Mouse (Mus musculus): ENCODE measurements around the gene Dynlt1b. TPM values are rescaled to one million over a fixed set of nuclear protein-coding genes. Genes with fewer than 3 reads are reported as not detected.
A peak's percentile ranks its signal among the peaks of the same experiment; 100 is the strongest.
"Not testable (repeated sequence)": the region's sequence is repeated elsewhere in the genome, so short reads cannot be mapped to it uniquely, and the experiment has no call there.

Dynlt1b gene
- polyA plus RNA-seq, 2 experiments from 2014 or later, result 170 to 195 TPM

DNA sequence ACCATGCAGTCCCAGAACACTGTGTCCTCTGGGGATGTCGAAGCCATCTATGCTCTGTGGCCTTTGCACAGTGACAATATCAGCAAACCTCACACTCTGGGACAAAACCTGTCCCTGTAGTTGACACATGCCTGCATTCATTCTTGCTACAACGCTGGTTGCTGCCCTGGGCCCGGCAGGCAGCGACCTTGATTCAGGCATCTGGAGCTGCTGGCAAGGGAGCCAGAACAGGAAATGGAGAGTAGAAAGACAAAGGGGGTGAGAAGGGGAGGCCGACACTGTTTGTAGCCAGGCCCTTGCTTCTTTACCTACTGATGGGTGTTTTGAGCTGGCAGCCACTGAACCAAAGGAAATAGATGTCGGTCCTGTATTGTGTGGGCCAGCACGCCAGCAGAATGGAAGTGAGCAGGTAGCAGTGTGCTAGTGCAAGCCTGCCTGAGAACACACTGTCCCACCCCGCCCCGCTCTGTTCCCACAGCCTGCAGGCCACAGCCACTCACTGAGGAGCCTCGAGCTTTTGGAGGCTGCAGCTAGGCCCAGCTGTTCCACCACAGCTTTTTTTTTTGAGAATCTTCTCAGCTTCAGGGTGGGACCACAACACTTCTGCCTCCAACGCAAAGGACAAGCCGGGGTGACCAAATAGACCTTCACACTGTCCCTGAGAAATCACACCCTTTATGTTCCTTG is 5.5 kb upstream of the Dynlt1b start:
- peak; percentile 14 for ATAC-seq

DNA sequence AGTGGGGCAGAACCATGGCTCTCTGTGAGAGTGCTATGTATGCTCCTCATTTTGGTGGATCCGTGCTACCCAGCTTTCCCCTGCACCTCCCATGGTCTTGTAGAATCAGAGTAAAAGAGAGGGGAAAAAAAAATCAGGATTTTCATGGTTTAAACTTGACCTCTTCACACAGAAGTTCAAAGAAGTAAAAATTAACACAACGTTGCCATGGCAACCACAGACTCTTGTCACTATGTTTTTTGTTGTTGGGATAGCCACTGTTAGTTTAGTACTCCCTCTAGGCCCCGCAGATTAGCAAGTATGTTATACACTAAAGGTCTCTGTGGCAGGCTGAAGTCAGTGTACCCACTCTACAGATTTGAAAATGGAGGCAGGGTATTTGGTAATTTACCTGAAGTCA is 4.6 kb upstream of the Dynlt1b start:
- not testable (repeated sequence) for ATAC-seq

DNA sequence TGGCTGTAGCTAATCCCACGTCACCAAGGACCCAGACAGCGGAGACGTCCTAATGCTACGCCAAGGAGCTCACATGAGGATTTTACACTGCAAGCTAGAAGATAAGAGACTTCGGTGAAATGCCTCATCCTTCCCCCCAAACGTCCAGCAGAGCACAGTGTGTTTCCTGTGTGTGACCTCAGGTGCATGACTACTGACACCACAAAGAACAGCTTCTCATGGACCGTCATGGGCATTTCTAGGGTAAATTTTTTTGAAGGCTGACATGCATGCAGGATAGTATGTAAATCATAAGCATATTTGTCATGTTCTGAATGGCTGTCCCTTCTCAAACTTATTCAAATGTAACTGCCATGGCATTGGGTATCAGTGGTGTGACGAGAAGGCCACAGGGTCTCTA is 3.0 kb upstream of the Dynlt1b start:
- not testable (repeated sequence) for ATAC-seq

DNA sequence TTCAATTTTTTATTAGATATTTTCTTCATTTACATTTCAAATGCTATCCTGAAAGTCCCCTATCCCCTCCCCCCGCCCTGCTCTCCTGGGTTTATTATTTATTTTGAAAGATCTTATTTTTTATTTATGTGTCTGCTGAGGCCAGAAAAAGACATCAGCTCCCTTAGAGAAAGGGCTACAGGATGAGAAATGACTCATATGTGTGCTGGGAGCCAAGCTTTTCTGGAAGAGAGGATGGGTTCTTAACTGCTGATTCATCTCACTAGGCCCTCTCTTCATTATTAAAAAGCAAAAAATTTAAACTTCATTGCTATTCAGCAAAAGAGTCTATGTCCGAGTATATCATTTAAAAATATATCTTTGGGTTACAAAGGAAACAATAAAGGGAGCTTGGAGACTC is 986 bp upstream of the Dynlt1b start:
- not testable (repeated sequence) for ATAC-seq

DNA sequence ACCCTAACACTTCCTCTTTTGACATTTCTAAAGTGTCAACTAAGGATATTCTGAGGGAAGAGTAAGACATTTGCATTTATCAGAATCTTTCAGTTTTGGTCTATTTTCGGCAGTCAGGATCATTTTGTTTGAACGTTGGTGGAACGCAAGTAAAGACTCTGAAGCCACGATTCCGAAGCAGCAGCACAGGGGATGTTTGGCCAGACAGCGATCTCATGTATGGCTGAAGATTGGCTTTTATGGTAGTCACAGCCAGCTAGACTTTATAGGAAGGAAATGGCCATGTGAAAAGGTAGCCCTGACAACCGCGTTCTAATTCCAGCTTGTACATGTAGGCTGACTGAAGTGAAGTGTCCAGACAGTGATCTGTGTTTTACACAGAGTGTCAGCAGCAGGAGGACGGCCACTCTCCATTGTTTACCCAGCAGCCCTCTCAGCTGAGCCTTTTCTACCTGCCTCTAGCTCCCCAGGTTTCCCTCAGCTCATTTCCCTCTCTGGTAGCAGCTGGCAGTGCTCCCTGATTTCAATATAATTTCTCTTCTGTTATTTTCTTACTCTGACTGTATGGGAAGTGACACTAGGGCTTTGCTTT is 594 bp downstream of the Dynlt1b start:
- ATAC-seq, result peak; percentile 3

DNA sequence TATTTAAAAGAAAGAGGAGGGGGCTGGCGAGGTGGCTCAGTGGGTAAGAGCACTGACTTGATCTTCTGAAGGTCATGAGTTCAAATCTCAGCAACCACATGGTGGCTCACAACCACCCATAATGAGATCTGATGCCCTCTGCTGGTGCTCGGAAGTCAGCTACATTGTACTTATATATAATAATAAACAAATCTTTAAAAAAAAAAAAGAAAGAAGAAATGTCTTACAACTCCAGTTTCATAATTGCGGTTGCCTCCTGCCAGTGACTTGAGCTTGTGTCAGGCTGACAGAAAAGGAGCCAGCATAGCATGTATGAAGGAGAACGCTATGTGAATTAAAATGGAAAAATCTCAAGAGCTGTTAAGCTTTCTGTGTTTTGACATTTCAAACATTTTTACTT is 2.5 kb downstream of the Dynlt1b start:
- ATAC-seq, result not testable (repeated sequence)

DNA sequence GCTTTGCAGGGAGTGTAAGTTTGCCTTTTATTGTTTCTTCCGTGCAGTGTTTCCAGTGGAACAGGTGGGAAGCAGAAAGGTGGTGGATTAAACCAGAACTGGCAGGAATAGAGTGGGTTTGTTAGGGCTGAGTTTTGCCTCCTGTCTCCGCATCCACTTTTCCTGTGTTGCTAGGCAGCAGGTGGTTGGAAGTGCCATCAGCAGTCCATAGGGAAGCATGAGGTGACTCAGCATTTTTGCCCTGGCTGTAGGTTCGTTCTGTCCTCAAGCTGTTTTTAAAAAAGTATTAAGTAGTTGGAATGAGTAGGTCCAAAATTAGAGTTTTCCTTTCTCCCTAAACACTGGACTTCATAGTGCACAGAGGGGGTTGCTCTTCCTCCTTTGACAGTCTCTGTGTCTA is 3.8 kb downstream of the Dynlt1b start:
- ATAC-seq, result not testable (repeated sequence)

DNA sequence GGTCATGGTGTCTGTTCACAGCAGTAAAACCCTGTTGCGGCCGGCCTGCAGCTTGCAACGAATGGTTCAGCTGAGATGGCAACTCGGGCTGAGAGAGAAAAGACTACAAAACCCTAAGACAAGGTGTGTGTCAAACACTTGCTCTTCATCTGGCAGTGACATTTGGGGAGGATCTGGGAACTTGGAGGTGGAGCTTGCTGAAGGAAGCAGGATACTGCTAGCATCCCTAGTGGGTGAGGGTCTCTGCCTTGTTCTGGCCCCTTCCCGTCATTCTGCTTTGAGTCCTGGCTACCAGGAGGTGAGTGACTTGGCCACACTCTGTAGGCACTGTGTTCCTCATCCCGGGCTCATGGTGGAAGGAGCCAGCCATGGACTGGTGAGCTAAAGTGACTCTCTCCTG is 8.2 kb downstream of the Dynlt1b start:
- ATAC-seq, result not testable (repeated sequence)

DNA sequence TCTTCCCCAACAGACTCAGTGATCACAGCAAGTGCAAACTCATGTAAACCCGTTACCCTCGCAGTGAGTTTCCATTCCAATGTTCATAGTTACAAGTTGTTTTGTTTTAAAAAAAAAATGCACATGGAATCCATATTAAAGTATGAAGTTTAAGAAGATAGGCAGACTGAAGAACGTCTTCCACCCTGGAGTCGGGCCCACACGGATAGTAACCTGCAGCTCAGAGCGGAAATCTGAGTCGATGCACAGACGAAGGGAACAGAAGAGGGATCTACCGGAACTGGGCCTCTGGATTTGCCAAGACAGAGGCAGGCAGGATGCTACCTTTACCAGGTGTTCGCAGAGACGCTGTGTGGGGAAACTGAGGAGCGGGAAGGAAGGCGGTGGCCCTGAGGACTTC is 10.0 kb downstream of the Dynlt1b start:
- not testable (repeated sequence) for ATAC-seq

DNA sequence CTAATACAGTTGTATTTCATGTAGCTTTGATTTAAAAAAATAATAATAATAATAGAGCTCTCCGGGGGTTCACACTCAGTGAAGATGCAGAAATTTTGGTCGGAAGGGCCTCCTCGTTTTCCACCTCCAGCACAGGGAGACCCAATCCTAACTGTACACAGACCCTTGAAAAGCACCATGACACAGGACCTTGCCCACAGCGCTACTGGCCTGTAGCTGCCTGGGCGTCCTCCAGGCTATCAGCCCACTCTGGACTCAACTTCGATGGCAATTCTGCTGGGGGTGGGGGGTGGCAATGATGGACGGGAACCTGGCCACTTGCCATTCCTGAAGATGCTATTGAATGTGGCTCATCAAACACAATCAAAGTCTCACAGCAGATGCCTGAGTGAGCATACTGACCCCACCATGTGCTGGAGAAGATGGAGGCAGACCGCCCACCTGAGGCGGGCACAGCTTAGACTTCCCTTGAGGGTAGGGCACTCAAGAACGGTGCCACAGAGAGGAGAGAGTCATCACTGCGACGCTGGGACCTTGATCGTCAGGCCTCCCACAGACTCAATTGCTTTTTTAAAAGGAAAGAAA is 10.7 kb downstream of the Dynlt1b start:
- not testable (repeated sequence) for ATAC-seq

DNA sequence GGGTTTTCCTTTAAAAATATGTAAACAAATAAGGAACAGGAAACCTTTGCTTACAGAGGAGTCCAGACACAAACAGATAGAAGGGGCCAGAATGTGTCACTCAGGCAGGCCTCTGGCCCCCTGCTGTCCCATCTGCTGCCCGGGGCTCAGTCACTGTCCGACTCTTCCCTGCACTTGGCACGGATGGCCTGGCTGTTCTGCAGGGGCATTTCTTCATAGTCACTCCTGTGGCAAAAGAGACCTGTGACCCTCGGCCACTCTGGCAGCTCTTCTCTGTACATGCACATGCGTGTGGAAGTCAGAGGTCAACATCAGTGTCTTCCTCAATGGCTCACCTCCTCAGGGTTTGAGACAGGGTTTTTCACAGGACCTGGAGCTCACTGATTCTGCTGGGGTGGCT is 11.3 kb downstream of the Dynlt1b start:
- ATAC-seq, result not testable (repeated sequence)

DNA sequence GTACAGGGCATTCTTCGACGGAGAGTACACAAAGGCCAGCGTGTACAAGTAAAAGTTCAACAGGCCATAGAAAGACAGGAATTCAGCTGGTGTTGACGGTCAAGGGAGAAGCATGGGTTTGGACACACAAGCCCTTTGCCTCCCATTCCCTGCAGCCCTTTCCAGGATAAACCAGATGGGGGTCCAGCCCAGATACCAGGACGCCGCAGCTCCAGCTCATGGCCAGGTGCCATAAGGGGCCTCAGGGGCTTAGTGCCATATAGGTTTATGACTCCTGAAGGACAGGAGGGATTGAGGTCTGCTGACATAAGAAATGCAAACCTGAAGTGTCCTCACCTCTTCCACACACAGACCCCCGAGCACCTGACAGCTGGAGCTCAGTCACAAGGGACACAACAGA is 12.6 kb downstream of the Dynlt1b start:
- ATAC-seq, result not testable (repeated sequence)

DNA sequence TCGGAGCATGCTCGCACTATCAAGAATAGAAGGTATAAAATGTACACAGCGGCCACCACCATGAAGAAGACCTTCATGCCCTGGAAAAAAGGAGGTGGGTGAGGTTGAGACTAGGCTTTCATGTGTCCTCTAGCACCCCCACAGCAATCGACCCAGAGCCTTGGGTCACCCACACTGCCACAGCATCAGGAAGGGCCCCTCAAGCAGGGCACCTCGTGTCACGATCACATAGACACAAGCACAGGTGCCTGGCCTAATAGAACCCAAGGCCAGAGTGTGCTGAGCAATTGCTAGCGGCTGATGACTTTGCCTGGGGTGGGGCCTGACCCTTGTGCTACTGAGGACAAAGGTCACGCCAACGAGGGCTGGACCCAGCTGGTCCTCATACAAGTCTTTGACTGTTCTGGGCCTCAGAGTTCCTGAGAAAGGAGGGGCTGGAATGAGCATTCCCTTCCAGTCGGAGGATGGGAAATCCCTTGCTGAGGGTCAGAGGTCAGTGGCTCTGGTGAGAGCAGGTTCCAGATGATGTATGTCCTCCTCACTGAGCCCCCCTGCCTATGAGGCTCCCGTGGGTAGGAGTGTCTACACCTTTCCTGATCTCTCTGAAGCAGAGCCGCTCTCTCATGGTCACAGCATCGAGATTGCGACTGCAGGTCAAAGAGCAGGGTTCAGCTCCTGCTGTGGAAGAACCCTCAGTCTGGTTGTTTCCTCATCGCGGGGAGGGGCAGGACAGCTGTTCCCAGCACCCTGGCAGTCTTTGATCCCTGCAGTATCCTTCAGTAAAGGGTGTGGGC is 16.1 kb downstream of the Dynlt1b start:
- not testable (repeated sequence) for ATAC-seq

DNA sequence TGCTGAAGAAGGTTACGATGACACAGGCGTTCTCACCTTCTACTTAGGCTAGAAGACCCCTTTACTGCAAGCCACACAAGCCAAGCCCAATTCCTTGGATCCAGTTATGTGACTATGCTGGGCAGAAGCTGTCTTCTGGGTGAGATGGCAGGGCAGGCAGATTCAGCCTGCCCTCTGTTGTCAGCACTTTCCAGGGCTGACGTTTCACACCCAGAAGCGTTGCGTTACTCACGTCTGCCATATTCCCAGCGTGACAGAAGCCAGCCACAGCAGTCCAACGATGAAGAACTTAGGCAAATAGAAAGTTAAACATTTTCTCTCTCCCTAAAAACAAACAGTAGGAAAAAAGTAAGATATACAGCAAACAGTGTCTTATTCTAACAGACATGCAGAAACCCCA is 18.4 kb downstream of the Dynlt1b start:
- not testable (repeated sequence) for ATAC-seq

DNA sequence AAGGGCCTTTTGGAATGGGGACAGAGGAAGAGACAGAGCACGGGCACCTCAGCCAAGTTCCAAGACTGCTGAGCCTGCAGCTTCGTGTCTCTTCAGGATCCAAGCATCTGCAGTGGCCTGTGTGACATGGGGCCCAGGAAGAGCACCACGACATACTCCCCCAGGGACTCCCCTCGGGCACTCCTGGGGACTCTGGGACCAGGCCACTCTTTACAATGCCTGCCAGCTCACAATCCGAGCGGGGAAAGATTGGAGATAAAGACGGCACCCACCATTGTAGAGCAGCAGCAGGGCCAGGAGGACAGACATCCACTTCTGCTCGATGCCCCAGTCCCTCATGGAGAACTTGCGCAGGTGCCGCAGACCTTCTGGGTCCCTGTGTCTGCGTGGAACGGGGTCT is 19.3 kb downstream of the Dynlt1b start:
- not testable (repeated sequence) for ATAC-seq

DNA sequence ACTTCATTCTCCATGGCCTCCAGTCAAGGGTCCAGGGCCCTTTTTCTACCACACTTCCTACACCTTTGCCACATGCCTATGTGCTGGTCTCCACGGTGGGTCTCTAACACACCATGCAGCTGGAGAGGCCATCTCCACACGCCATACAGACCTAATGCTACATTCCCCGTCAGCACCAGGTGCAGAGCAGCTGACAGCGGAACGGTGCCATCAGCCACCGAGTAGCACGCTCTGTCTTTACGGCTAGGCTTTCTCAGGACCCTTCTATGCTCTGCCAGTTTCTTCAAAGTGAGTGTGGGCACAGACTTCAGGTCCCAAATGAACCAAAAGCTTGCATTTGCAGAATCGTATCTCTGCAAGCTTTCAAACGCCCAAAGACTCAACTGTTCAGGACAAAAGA is 21.3 kb downstream of the Dynlt1b start:
- not testable (repeated sequence) for ATAC-seq

DNA sequence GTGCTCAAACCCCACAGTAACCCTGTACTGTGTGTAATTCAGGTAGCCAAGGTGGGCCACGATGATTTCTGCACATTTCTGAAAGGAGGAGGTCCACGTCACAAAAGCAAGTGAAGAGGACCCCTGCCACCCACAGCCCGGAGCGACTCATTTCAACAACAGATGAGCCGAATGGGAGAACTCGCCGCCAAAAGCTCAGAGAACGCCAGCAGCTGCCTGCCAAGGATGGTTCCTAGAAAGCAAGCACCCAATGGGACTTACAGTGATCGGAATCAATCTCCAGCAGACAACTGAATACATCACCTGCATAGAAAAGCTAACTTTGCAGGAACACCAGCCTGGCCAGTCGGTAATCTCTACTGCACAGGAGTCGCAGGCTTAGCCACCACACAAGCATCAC is 22.8 kb downstream of the Dynlt1b start:
- ATAC-seq, result not testable (repeated sequence)

DNA sequence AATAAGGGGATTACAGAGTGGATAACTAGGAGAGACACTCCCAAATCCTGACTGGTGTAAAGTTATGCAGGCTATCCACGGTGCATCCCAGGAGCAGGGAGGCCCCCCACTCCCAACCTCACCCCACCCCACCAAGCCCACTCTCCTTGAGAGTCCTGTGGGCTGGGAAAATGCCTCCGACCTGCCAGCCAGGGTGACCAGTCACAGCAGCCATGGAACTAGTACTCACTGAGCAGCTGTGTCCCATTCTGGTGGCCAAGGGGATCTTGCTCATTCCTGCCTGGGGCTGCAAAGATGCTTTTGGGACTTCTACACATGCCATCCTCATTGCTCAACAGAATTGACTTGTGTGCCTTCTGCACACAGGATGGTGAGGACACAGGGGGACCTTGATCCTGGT is 24.8 kb downstream of the Dynlt1b start:
- not testable (repeated sequence) for ATAC-seq

DNA sequence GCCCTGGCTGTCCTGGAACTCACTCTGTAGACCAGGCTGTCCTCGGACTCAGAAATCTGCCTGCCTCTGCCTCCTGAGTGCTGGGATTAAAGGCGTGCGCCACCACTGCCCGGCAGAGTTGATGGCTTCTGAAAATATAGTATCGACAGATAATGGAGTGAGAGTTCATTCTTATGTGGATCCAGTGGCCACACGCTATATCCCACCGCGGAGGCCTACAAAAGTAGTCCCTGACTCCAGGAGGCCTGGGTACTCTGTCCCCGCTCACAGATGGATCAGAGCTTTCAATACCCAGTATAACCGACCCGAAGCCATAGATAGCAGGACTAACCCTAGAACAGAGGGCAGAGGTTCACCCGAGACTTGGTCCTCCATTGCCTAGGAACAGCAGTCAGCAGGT is 26.0 kb downstream of the Dynlt1b start:
- not testable (repeated sequence) for ATAC-seq

DNA sequence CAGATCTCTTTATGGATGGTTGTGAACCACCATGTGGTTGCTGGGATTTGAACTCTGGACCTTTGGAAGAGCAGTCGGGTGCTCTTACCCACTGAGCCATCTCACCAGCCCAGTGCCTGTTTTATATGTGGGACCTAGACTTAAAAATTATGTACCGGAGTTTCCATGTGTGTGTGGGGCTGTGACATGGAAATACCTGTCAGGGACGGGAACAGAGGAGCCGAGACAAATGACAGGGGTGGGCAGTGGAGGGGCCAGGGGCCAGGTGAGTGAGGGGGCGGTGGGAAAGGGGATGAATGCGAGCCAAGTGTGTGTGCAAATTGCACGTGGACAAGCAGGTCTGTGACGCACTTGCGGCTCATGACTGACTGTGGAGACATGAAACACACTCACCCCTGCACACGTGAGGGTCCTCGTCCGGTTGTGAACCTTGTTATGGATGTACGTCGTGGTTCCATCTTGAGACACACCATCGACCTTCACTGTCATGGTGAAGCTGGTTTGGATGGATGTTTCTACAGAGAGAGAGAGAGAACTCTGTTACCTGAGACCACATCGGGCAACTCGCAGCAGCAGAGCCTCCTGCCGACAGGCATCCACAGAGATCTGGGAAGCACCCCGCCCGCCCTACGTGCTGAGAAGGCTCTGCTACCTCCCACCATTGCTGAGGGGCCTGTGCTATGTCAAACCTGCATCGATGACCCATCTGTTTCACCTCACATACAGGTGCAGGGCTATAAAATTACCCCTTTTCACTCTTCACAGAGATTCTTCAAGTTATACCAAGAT is 26.9 kb downstream of the Dynlt1b start:
- ATAC-seq, result not testable (repeated sequence)

DNA sequence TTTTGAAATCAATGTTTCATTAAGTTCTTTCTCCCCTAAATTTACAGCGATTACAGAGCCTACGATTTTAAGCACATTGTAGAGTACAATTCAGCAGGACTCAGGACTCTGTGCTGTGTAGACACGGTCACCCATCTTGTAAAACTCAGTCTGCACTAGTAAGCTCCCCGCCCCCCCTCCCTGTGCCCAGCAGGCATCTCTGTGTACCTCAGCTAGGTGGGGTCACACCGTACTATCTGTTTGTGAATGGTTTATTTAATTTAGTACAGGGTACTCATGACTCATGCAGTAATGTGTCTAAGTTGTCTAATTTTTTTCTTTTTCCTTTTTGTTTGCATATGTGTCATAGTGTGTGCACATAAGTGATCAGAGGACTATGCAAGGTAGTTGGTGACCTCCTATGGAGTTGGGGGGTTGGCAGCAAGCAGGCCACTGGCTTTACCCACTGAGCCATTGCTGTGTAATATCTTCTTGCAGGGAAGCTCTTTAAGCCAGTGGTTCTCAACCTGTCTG is 31.2 kb downstream of the Dynlt1b start:
- ATAC-seq, result not testable (repeated sequence)

DNA sequence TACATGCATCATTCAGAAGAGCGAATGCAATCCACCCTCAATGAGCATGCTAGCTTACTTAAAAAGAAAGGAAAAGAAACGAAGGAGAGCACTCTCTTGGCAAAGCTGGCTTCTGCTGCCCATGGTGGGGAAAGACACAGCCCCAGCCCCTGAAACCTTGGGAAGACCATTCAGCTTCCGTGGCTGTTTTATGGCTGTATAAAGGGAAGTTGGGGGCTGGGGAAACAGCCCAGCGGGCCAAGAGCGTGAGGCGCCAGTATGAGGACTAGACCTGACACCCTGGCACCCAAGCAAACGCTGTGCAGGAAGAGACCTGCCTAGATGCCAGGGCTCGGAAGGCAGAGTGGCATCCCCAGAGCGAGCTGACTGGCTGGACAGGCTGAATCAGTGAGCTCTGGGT is 35.8 kb downstream of the Dynlt1b start:
- ATAC-seq, result not testable (repeated sequence)

All from activated CD4-positive, CD25-positive, alpha-beta regulatory T cell, adult 4 months (primary cell).